1 mouse cellular context compared by ENCODE assay signal in the genomic region with DNA sequence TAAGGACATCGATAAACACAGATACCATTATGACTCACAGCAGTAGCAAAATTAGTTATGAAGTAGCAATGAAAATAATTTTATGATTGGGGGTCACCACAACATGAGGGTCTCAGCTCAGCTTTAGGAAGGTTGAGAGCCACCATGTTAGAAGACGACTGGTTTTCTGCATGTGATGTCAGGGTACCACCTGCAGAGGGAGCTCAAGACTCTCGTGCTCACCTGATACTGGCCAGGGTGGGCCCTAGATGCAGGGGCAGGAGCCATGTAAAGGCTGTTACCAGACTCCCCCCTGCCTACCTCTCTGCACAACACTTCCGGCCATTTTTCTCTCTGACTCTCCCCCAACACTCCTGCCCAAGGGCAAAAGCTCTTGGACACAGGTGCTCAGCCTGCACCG.
TF ChIP-seq lines count a peak whose summit lies in the region.

No protein-coding gene starts in this region.

TF ChIP-seq in MEL, 35 proteins besides CTCF, POLR2A, EP300 and RAD21:
- TF ChIP-seq TAL1 (IDR thresholded peaks at IDR 0.05; ENCODE audit: low read length) = no peak
- no peak for TF ChIP-seq MAX (IDR thresholded peaks at IDR 0.05; ENCODE audit: low read length)
- no peak for TF ChIP-seq GATA1 (IDR thresholded peaks at IDR 0.05; ENCODE audit: low read depth, low read length)
- TF ChIP-seq ELF1 (IDR thresholded peaks at IDR 0.05; ENCODE audit: low read depth, low read length) = no peak
- TF ChIP-seq USF2 (IDR thresholded peaks at IDR 0.05; ENCODE audit: borderline replicate concordance in 1 of 2, insufficient read depth in 1 of 2, low read depth in 1 of 2, low read length in 2 of 2) = no peak
- TF ChIP-seq ZNF384 (IDR thresholded peaks at IDR 0.05; ENCODE audit: low read depth, low read length) = no peak
- TF ChIP-seq HCFC1 (IDR thresholded peaks at IDR 0.05; ENCODE audit: low read depth, low read length) = no peak
- TF ChIP-seq RCOR1 (IDR thresholded peaks at IDR 0.05; ENCODE audit: low read depth, low read length) = no peak
- no peak for TF ChIP-seq MAZ (IDR thresholded peaks at IDR 0.05; ENCODE audit: low read depth, low read length)
- no peak for TF ChIP-seq KAT2A (conservative IDR thresholded peaks at IDR 0.05; ENCODE audit: low read depth, low read length)
- no peak for TF ChIP-seq MEF2A (IDR thresholded peaks at IDR 0.05; ENCODE audit: extremely low read depth, insufficient replicate concordance, low read depth, low read length, poor library complexity, severe bottlenecking)
- no peak for TF ChIP-seq SMC3 (IDR thresholded peaks at IDR 0.05; ENCODE audit: low read depth, low read length)
